Mouse (Mus musculus) adrenal gland, adult 8-10 months (tissue): Measurements from ENCODE around the gene Cdc42se1. TPM values are rescaled to one million over a fixed set of nuclear protein-coding genes. Genes with fewer than 3 reads are reported as not detected.

ENCODE experiments used
- DNase-seq: peaks from one replicate; pipeline ENCODE4 v3.0.0; 2022
- total RNA-seq, 4 experiments: library from RNA; stranded (reverse); gene quantifications; 2 replicates each; pipeline ENCODE4 v1.2.4; 2022

Cdc42se1 gene
- total RNA-seq, 4 experiments from 2014 or later: 81.4 to 119 (median 97.4) TPM

DNA sequence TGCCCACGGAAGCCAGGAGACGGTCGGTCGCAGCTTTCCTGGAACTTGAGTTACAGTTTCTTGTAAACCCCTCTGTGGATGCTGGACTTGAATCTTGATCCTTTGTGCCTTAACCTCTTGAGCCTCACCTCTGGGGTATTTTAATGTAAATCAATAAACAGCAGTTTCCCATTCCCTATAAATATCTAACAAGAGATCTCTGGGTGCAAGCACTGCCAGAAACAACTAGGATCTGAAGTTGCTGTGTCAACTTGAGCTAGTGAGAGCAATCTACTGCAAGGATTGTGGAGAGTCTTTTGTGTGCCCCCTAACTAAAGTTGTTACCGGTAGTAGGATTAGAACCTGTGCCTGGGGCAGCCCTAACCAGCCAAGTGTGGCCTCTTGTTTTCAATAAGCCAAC is 56.9 kb downstream of the Cdc42se1 start:
- no peak for DNase-seq

Other genes starting within 250 kb of the Cdc42se1 start
- 10 to 100 TPM; 33.8 to 57.6 (median 46.8) TPM for gene Zfp687, start 213.3 kb upstream of the Cdc42se1 start, total RNA-seq
- 100 to 1,000 TPM; 219 to 265 (median 258) TPM for gene Psmd4, start 186.1 kb upstream of the Cdc42se1 start, total RNA-seq
- 10 to 100 TPM; 47.4 to 69.4 (median 54.9) TPM for gene Pip5k1a, start 121.8 kb upstream of the Cdc42se1 start, total RNA-seq
- gene Vps72, start 117.7 kb upstream of the Cdc42se1 start, total RNA-seq: 10 to 100 TPM; 54.8 to 72.9 (median 63.4) TPM
- gene Tmod4, start 104.3 kb upstream of the Cdc42se1 start, total RNA-seq: 1 to 10 TPM in 1 of 4 experiments, under 1 TPM in 1, not detected in 2; 0.56 to 1.5 TPM
- gene Scnm1, start 94.7 kb upstream of the Cdc42se1 start, total RNA-seq: 10 to 100 TPM; 30.8 to 58.2 (median 43.5) TPM
- 10 to 100 TPM in 3 of 4 experiments, 1 to 10 TPM in 1; 8.4 to 11.4 (median 10.4) TPM for gene Lysmd1, start 94.6 kb upstream of the Cdc42se1 start, total RNA-seq
- 1 to 10 TPM; 1.8 to 5.0 (median 3.2) TPM for gene Tnfaip8l2, start 86.4 kb upstream of the Cdc42se1 start, total RNA-seq
- gene Sema6c, start 68.3 kb upstream of the Cdc42se1 start, total RNA-seq: 10 to 100 TPM in 2 of 4 experiments, 1 to 10 TPM in 2; 4.0 to 13.1 (median 8.0) TPM
- 10 to 100 TPM; 21.4 to 40.8 (median 28.2) TPM for gene Gabpb2, start 10.8 kb upstream of the Cdc42se1 start, total RNA-seq
- gene Mllt11, start 3.4 kb downstream of the Cdc42se1 start, total RNA-seq: 1 to 10 TPM; 6.6 to 7.1 (median 6.8) TPM
- under 1 TPM in 1 of 4 experiments, not detected in 3; 0.19 TPM for gene Gm128, start 12.9 kb downstream of the Cdc42se1 start, total RNA-seq
- gene Bnipl, start 22.5 kb downstream of the Cdc42se1 start, total RNA-seq: under 1 TPM in 1 of 4 experiments, not detected in 3; 0.75 TPM
- 100 to 1,000 TPM; 127 to 191 (median 150) TPM for gene Mindy1, start 52.6 kb downstream of the Cdc42se1 start, total RNA-seq
- gene Prune1, start 53.3 kb downstream of the Cdc42se1 start, total RNA-seq: 10 to 100 TPM; 26.8 to 34.8 (median 31.7) TPM
- gene Anxa9, start 78.4 kb downstream of the Cdc42se1 start, total RNA-seq: 1 to 10 TPM; 1.9 to 4.2 (median 3.0) TPM
- gene Cers2, start 86.1 kb downstream of the Cdc42se1 start, total RNA-seq: 100 to 1,000 TPM; 211 to 272 (median 241) TPM
- gene Setdb1, start 128.5 kb downstream of the Cdc42se1 start, total RNA-seq: 10 to 100 TPM; 22.2 to 38.1 (median 27.8) TPM
- gene 4930558C23Rik, start 174.1 kb downstream of the Cdc42se1 start, total RNA-seq: not detected
- 10 to 100 TPM; 64.5 to 87.3 (median 75.1) TPM for gene Arnt, start 205.7 kb downstream of the Cdc42se1 start, total RNA-seq